Mouse (Mus musculus) retina, adult 2 months (tissue): ENCODE results near the gene Acot7.

Experiments used
- DNase-seq: peaks from one replicate; pipeline ENCODE4 v3.0.0-alpha.2; 2012; ENCODE audit warnings: low read depth, low spot score

Acot7 gene

GRCm38 (mm10) chr4:152272449-152273049 is 94.6 kb downstream of the Acot7 start:
- no peak for DNase-seq

- no peak for DNase-seq
These were observed 95.3 kb downstream of the Acot7 start for GRCm38 (mm10) chr4:152273191-152273590.

GRCm38 (mm10) chr4:152273621-152274236 is 95.8 kb downstream of the Acot7 start, which contains the start of gene Gpr153:
Gene Gpr153 (plus strand): TSS chr4:152274232.
- DNase-seq, result no peak

- no peak for DNase-seq
These were observed 96.8 kb downstream of the Acot7 start for GRCm38 (mm10) chr4:152274681-152275131.

- DNase-seq, result no peak
These were observed 98.7 kb downstream of the Acot7 start for GRCm38 (mm10) chr4:152276389-152277347.

GRCm38 (mm10) chr4:152277916-152278315 is 100.0 kb downstream of the Acot7 start:
- no peak for DNase-seq

- no peak for DNase-seq
These were observed 101.1 kb downstream of the Acot7 start for GRCm38 (mm10) chr4:152278986-152279385.

GRCm38 (mm10) chr4:152281601-152282000 is 103.7 kb downstream of the Acot7 start:
- DNase-seq, result no peak

- DNase-seq, result no peak
These were observed 104.8 kb downstream of the Acot7 start for GRCm38 (mm10) chr4:152282721-152283120.

- DNase-seq, result peak; percentile 74
These were observed 105.4 kb downstream of the Acot7 start for GRCm38 (mm10) chr4:152283186-152283950.

- no peak for DNase-seq
These were observed 107.6 kb downstream of the Acot7 start for GRCm38 (mm10) chr4:152285505-152285904.

GRCm38 (mm10) chr4:152286183-152286582 is 108.2 kb downstream of the Acot7 start:
- DNase-seq, result no peak

- no peak for DNase-seq
These were observed 109.0 kb downstream of the Acot7 start for GRCm38 (mm10) chr4:152286887-152287286.

- no peak for DNase-seq
These were observed 109.6 kb downstream of the Acot7 start for GRCm38 (mm10) chr4:152287317-152288120.

- no peak for DNase-seq
These were observed 110.5 kb downstream of the Acot7 start for GRCm38 (mm10) chr4:152288398-152288945.

GRCm38 (mm10) chr4:152290385-152290784 is 112.5 kb downstream of the Acot7 start:
- DNase-seq, result no peak

GRCm38 (mm10) chr4:152290991-152291390 is 113.1 kb downstream of the Acot7 start:
- no peak for DNase-seq

GRCm38 (mm10) chr4:152291562-152291961 is 113.6 kb downstream of the Acot7 start, which contains the start of gene Hes3:
Gene Hes3 (minus strand): TSS chr4:152291662.
- DNase-seq, result no peak

GRCm38 (mm10) chr4:152292102-152292765 is 114.3 kb downstream of the Acot7 start:
- no peak for DNase-seq
